Mouse (Mus musculus): ENCODE results near the gene Higd1a. TPM values are rescaled to one million over a fixed set of nuclear protein-coding genes. Genes with fewer than 3 reads are reported as not detected.

The Higd1a gene
- polyA plus RNA-seq, 1 experiment = 17.6 TPM

- Histone ChIP-seq H3K4me3 (ENCODE audit: control insufficient read depth, insufficient read depth, low read length) (no peak overlapping the region), H3K4me1 (replicated peaks; ENCODE audit: control insufficient read depth, insufficient read depth, low read length) (no peaks in the 10 kb centered on the region; the same call in 1 of the 2 replicates), H3K27ac (ENCODE audit: control insufficient read depth, insufficient read depth, low read length) (no peak overlapping the region), H3K27me3 (ENCODE audit: control insufficient read depth, insufficient read depth, low read length) (no peaks in the 10 kb centered on the region), H3K36me3 (ENCODE audit: control insufficient read depth, insufficient read depth, low read length) (peaks cover 4% of the 10 kb centered on the region; the same call in 1 of the 2 replicates)
- DNase-seq = peak; percentile 36
- TF ChIP-seq CTCF (IDR thresholded peaks at IDR 0.05; ENCODE audit: borderline replicate concordance, control insufficient read depth, extremely low read depth, insufficient read depth, low read length, poor library complexity) = peak; percentile 73; the same call in 1 of the 2 replicates
- TF ChIP-seq POLR2A (IDR thresholded peaks at IDR 0.05; ENCODE audit: control insufficient read depth, extremely low read depth, insufficient read depth, low read length, poor library complexity) = no peak
- WGBS = 27% methylated on average over 10 of the region's 10 CpGs
Measured at GRCm38 (mm10) chr9:121846526-121847118, 11.5 kb downstream of the Higd1a start.

- no peak overlapping the region for H3K27ac ChIP-seq (ENCODE audit: control insufficient read depth, insufficient read depth, low read length)
- H3K4me1 ChIP-seq (replicated peaks; ENCODE audit: control insufficient read depth, insufficient read depth, low read length) = peaks cover 7% of the 10 kb centered on the region
- no peaks in the 10 kb centered on the region for H3K27me3 ChIP-seq (ENCODE audit: control insufficient read depth, insufficient read depth, low read length)
- WGBS = 94% methylated on average over 2 of the region's 2 CpGs
- TF ChIP-seq POLR2A (IDR thresholded peaks at IDR 0.05; ENCODE audit: control insufficient read depth, extremely low read depth, insufficient read depth, low read length, poor library complexity) = no peak
- no peak for TF ChIP-seq CTCF (IDR thresholded peaks at IDR 0.05; ENCODE audit: borderline replicate concordance, control insufficient read depth, extremely low read depth, insufficient read depth, low read length, poor library complexity)
- DNase-seq = no peak
- no peak overlapping the region for H3K4me3 ChIP-seq (ENCODE audit: control insufficient read depth, insufficient read depth, low read length)
- no peaks in the 10 kb centered on the region for H3K36me3 ChIP-seq (ENCODE audit: control insufficient read depth, insufficient read depth, low read length)
Measured at GRCm38 (mm10) chr9:121842914-121843313, 15.2 kb downstream of the Higd1a start.

- H3K36me3 ChIP-seq (ENCODE audit: control insufficient read depth, insufficient read depth, low read length) = no peaks in the 10 kb centered on the region
- H3K4me3 ChIP-seq (ENCODE audit: control insufficient read depth, insufficient read depth, low read length) = no peak overlapping the region
- TF ChIP-seq CTCF (IDR thresholded peaks at IDR 0.05; ENCODE audit: borderline replicate concordance, control insufficient read depth, extremely low read depth, insufficient read depth, low read length, poor library complexity) (no peak), POLR2A (IDR thresholded peaks at IDR 0.05; ENCODE audit: control insufficient read depth, extremely low read depth, insufficient read depth, low read length, poor library complexity) (no peak)
- H3K4me1 ChIP-seq (replicated peaks; ENCODE audit: control insufficient read depth, insufficient read depth, low read length) = peaks cover 7% of the 10 kb centered on the region
- WGBS = 54% methylated on average over 7 of the region's 7 CpGs
- H3K27ac ChIP-seq (ENCODE audit: control insufficient read depth, insufficient read depth, low read length) = no peak overlapping the region
- DNase-seq = no peak
- no peaks in the 10 kb centered on the region for H3K27me3 ChIP-seq (ENCODE audit: control insufficient read depth, insufficient read depth, low read length)
Measured at GRCm38 (mm10) chr9:121839622-121839965, 18.6 kb downstream of the Higd1a start.

- 9% methylated on average over 61 of the region's 61 CpGs for WGBS
- TF ChIP-seq CTCF (IDR thresholded peaks at IDR 0.05; ENCODE audit: borderline replicate concordance, control insufficient read depth, extremely low read depth, insufficient read depth, low read length, poor library complexity) (no peak; the same call in 1 of the 2 replicates), POLR2A (IDR thresholded peaks at IDR 0.05; ENCODE audit: control insufficient read depth, extremely low read depth, insufficient read depth, low read length, poor library complexity) (no peak)
- peak; percentile 85 for DNase-seq
- Histone ChIP-seq H3K36me3 (ENCODE audit: control insufficient read depth, insufficient read depth, low read length) (no peaks in the 10 kb centered on the region), H3K4me3 (ENCODE audit: control insufficient read depth, insufficient read depth, low read length) (peak within 1 kb of the TSS; percentile 32), H3K4me1 (replicated peaks; ENCODE audit: control insufficient read depth, insufficient read depth, low read length) (peaks cover 7% of the 10 kb centered on the region), H3K27ac (ENCODE audit: control insufficient read depth, insufficient read depth, low read length) (no peak within 1 kb of the TSS), H3K27me3 (ENCODE audit: control insufficient read depth, insufficient read depth, low read length) (no peaks in the 10 kb centered on the region)
Measured at GRCm38 (mm10) chr9:121838829-121839621, 19.1 kb downstream of the Higd1a start, which contains the start of gene Ccdc13. TSS of gene Ccdc13 (minus strand) at chr9:121839461.

GRCm38 (mm10) chr9:121838008-121838407 lies 20.2 kb downstream of the Higd1a start:
- DNase-seq = no peak
- Histone ChIP-seq H3K4me3 (ENCODE audit: control insufficient read depth, insufficient read depth, low read length) (no peak overlapping the region), H3K4me1 (replicated peaks; ENCODE audit: control insufficient read depth, insufficient read depth, low read length) (peaks cover 7% of the 10 kb centered on the region), H3K27me3 (ENCODE audit: control insufficient read depth, insufficient read depth, low read length) (no peaks in the 10 kb centered on the region), H3K36me3 (ENCODE audit: control insufficient read depth, insufficient read depth, low read length) (no peaks in the 10 kb centered on the region), H3K27ac (ENCODE audit: control insufficient read depth, insufficient read depth, low read length) (no peak overlapping the region)
- TF ChIP-seq CTCF (IDR thresholded peaks at IDR 0.05; ENCODE audit: borderline replicate concordance, control insufficient read depth, extremely low read depth, insufficient read depth, low read length, poor library complexity) (no peak), POLR2A (IDR thresholded peaks at IDR 0.05; ENCODE audit: control insufficient read depth, extremely low read depth, insufficient read depth, low read length, poor library complexity) (no peak)
- WGBS = 97% methylated on average over 6 of the region's 6 CpGs

- H3K4me3 ChIP-seq (ENCODE audit: control insufficient read depth, insufficient read depth, low read length) = no peak overlapping the region
- H3K27ac ChIP-seq (ENCODE audit: control insufficient read depth, insufficient read depth, low read length) = no peak overlapping the region
- no peak for DNase-seq
- TF ChIP-seq CTCF (IDR thresholded peaks at IDR 0.05; ENCODE audit: borderline replicate concordance, control insufficient read depth, extremely low read depth, insufficient read depth, low read length, poor library complexity) = no peak
- H3K36me3 ChIP-seq (ENCODE audit: control insufficient read depth, insufficient read depth, low read length) = no peaks in the 10 kb centered on the region
- H3K27me3 ChIP-seq (ENCODE audit: control insufficient read depth, insufficient read depth, low read length) = no peaks in the 10 kb centered on the region
- 94% methylated on average over 11 of the region's 11 CpGs for WGBS
- peaks cover 3% of the 10 kb centered on the region for H3K4me1 ChIP-seq (replicated peaks; ENCODE audit: control insufficient read depth, insufficient read depth, low read length)
Measured at GRCm38 (mm10) chr9:121833825-121834224, 24.3 kb downstream of the Higd1a start.
